Mouse (Mus musculus) cerebellum, postnatal 25 days (tissue): Measurements from ENCODE around the gene Madd.

Experiments used
- DNase-seq, 2 experiments: peaks; one replicate each; pipeline ENCODE4 v3.0.0; 2021; ENCODE audit warnings: mixed read lengths in 2 of 2

The Madd gene

DNA sequence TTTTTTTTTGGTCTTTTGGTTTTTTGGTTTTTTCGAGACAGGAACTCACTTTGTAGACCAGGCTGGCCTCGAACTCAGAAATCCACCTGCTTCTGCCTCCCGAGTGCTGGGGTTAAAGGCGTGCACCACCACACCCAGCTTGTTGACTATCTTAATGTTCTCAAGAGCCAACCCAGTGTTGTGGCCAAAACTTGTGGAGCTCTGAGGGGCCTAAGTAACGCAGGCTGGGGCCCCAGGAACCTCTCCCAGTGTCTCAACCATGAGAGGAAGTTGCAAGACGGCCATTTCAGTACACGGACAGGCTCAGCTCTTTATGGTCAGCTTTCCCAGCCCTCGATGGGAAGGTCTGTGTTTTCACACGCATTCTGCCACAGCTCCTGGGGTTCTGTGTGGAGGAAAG, 94.7 kb downstream of the Madd start:
- no peak for DNase-seq

DNA sequence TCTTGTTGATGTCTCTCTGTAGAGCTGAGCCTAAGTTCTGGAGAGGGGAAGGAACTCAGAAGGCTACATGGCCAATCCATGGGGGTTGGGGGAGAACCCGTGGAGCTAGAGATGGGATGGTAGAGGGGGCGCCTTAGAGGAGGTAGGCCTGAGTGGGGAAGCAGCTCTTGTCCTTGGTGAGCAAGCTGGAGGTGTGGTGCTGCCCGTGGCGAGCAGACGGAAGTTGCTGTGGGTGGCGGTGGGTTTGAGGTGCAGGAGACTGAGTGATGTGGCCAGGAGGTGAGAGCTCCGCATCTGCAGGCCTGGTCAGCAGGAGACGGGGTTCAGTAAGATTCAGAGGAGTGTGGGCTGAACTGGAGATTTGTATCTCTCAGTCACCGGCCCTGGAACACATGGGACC, 96.2 kb downstream of the Madd start:
- DNase-seq, result no peak
